In the genomic region with DNA sequence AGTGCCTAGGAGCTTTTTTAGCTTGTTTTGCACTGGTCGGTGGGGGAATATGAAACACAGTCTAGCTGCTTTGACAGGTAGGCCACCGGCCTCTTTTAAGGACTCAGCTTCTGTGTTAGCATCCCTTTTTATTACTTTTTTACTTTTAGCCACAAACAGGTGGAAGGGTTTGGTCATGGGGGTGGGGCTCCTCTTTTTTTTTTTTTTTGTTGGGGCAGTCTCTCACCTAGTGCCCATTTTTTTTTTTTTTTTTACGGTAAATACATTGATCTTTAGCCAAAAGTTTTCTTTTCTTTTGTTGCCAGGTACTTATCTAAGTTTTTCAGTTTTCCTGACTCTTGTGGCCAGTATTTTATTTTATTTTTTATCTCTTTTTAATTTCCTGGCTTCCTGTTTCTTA, we compare ENCODE assay signal across 14 mouse cellular contexts. TPM values are rescaled to one million over a fixed set of nuclear protein-coding genes. Genes with fewer than 3 reads are reported as not detected.
"Had no signal": no experiment of that assay in that cellular context is flagged by ENCODE, and none has a peak within 500 bp of the region (broad histone marks: within the 10 kb centered on the region; RNA-seq: fewer than 3 reads in every experiment).

No protein-coding gene starts in this region.

- H3K9me3 ChIP-seq: limb, embryonic 10.5 days; midbrain, embryonic 13.5 days had no signal

- H3K36me3 ChIP-seq: limb, embryonic 10.5 days; midbrain, embryonic 13.5 days had no signal

- ATAC-seq: midbrain, embryonic 13.5 days had no signal

- DNase-seq: kidney, adult 11 months; kidney, postnatal 14 days; right cerebral cortex, postnatal 25 days had no signal

- H3K27me3 ChIP-seq: midbrain, embryonic 13.5 days had no signal

- H3K27ac ChIP-seq: midbrain, embryonic 13.5 days had no signal

RNA-seq across cellular contexts. Expression of gene Zg16, which starts 1.0 kb away (rescaled TPM):
- total RNA-seq: layer of hippocampus, adult 8-10 months; layer of hippocampus, postnatal 14 days; left cerebral cortex, adult 18-20 months; left cerebral cortex, postnatal 10 days had no signal
- polyA plus RNA-seq: kidney, embryonic 14.5 days; limb, embryonic 10.5 days; limb, embryonic 14.5 days; midbrain, embryonic 13.5 days; midbrain, postnatal 0 days; neural tube, embryonic 14.5 days; stomach, embryonic 14.5 days had no signal

RNA-seq across cellular contexts. Expression of gene Qprt, which starts 33.9 kb away (rescaled TPM):
- polyA plus RNA-seq: neural tube, embryonic 14.5 days had no signal

RNA-seq across cellular contexts. Expression of gene Spn, which starts 49.5 kb away (rescaled TPM):
- polyA plus RNA-seq: midbrain, postnatal 0 days; neural tube, embryonic 14.5 days had no signal
